Mouse (Mus musculus): Measurements from ENCODE around the gene Tet2. TPM values are rescaled to one million over a fixed set of nuclear protein-coding genes. Genes with fewer than 3 reads are reported as not detected.
"Not testable (repeated sequence)": the region's sequence is repeated elsewhere in the genome, so short reads cannot be mapped to it uniquely, and the experiment has no call there.

Gene Tet2
- total RNA-seq, 2 experiments from 2014 or later: 46.1 to 48.1 TPM

- DNase-seq (ENCODE audit: low spot score in 2 of 2): no peak
- intact Hi-C loops (cut with DNase I): no loop called here
These were observed 7.0 kb upstream of the Tet2 start for GRCm38 (mm10) chr3:133551941-133552340.

GRCm38 (mm10) chr3:133549385-133550170 lies 4.6 kb upstream of the Tet2 start:
- intact Hi-C loops (cut with DNase I): loop anchor here (10.0 kb wide), 2 partner anchors 205 to 695 kb away; no protein-coding TSS in a partner anchor

GRCm38 (mm10) chr3:133548613-133549012 lies 3.7 kb upstream of the Tet2 start:
- intact Hi-C loops (cut with DNase I): loop anchor here (10.0 kb wide), 2 partner anchors 206 to 696 kb away; no protein-coding TSS in a partner anchor

More at GRCm38 (mm10) chr3:133549385-133550170, 4.6 kb upstream of the Tet2 start:
- no peak for DNase-seq (ENCODE audit: low spot score in 2 of 2)

GRCm38 (mm10) chr3:133546790-133547189 lies 1.9 kb upstream of the Tet2 start:
- DNase-seq (ENCODE audit: low spot score in 2 of 2): no peak
- intact Hi-C loops (cut with DNase I): loop anchor here (10.0 kb wide), 2 partner anchors 208 to 698 kb away; no protein-coding TSS in a partner anchor

More at GRCm38 (mm10) chr3:133548613-133549012, 3.7 kb upstream of the Tet2 start:
- no peak for DNase-seq (ENCODE audit: low spot score in 2 of 2)

GRCm38 (mm10) chr3:133545304-133545666 lies 346 bp upstream of the Tet2 start:
- no peak for DNase-seq (ENCODE audit: low spot score in 2 of 2)
- intact Hi-C loops (cut with DNase I): loop anchor here (10.0 kb wide), 2 partner anchors 210 to 700 kb away; no protein-coding TSS in a partner anchor

- intact Hi-C loops (cut with DNase I): loop anchor here (10.0 kb wide), 2 partner anchors 211 to 701 kb away; no protein-coding TSS in a partner anchor
These were observed 798 bp downstream of the Tet2 start for GRCm38 (mm10) chr3:133544131-133544550.

GRCm38 (mm10) chr3:133543101-133544020 lies 1.6 kb downstream of the Tet2 start:
- intact Hi-C loops (cut with DNase I): loop anchor here (10.0 kb wide), 2 partner anchors 211 to 701 kb away; no protein-coding TSS in a partner anchor

More at GRCm38 (mm10) chr3:133544131-133544550, 798 bp downstream of the Tet2 start:
- DNase-seq (ENCODE audit: low spot score in 2 of 2): peak; percentile 92 to 96

GRCm38 (mm10) chr3:133542084-133542483 lies 2.9 kb downstream of the Tet2 start:
- intact Hi-C loops (cut with DNase I): loop anchor here (10.0 kb wide), 2 partner anchors 213 to 703 kb away; no protein-coding TSS in a partner anchor
- no peak for DNase-seq (ENCODE audit: low spot score in 2 of 2)

More at GRCm38 (mm10) chr3:133543101-133544020, 1.6 kb downstream of the Tet2 start:
- DNase-seq (ENCODE audit: low spot score in 2 of 2): peak; percentile 36 to 38

GRCm38 (mm10) chr3:133541000-133541399 lies 3.9 kb downstream of the Tet2 start:
- no peak for DNase-seq (ENCODE audit: low spot score in 2 of 2)
- intact Hi-C loops (cut with DNase I): loop anchor here (10.0 kb wide), 2 partner anchors 214 to 704 kb away; no protein-coding TSS in a partner anchor

GRCm38 (mm10) chr3:133539991-133540390 lies 4.9 kb downstream of the Tet2 start:
- DNase-seq (ENCODE audit: low spot score in 2 of 2): peak in 1 of 2 experiments; percentile 30
- intact Hi-C loops (cut with DNase I): loop anchor here (10.0 kb wide), 2 partner anchors 215 to 705 kb away; no protein-coding TSS in a partner anchor

GRCm38 (mm10) chr3:133538499-133538898 lies 6.4 kb downstream of the Tet2 start:
- DNase-seq (ENCODE audit: low spot score in 2 of 2); intact Hi-C loops (cut with DNase I): not testable (repeated sequence)

- DNase-seq (ENCODE audit: low spot score in 2 of 2): no peak
- intact Hi-C loops (cut with DNase I): no loop called here
These were observed 9.3 kb downstream of the Tet2 start for GRCm38 (mm10) chr3:133535644-133536043.

GRCm38 (mm10) chr3:133534066-133534465 lies 10.9 kb downstream of the Tet2 start:
- no peak for DNase-seq (ENCODE audit: low spot score in 2 of 2)
- intact Hi-C loops (cut with DNase I): no loop called here

GRCm38 (mm10) chr3:133533272-133533995 lies 11.5 kb downstream of the Tet2 start:
- intact Hi-C loops (cut with DNase I): no loop called here
- no peak for DNase-seq (ENCODE audit: low spot score in 2 of 2)

GRCm38 (mm10) chr3:133532806-133533205 lies 12.1 kb downstream of the Tet2 start:
- no peak for DNase-seq (ENCODE audit: low spot score in 2 of 2)
- intact Hi-C loops (cut with DNase I): no loop called here

- intact Hi-C loops (cut with DNase I): no loop called here
- no peak for DNase-seq (ENCODE audit: low spot score in 2 of 2)
These were observed 12.7 kb downstream of the Tet2 start for GRCm38 (mm10) chr3:133532252-133532651.

GRCm38 (mm10) chr3:133531101-133531500 lies 13.8 kb downstream of the Tet2 start:
- intact Hi-C loops (cut with DNase I): no loop called here
- DNase-seq (ENCODE audit: low spot score in 2 of 2): no peak

- DNase-seq (ENCODE audit: low spot score in 2 of 2): no peak
- intact Hi-C loops (cut with DNase I): no loop called here
These were observed 14.3 kb downstream of the Tet2 start for GRCm38 (mm10) chr3:133530664-133531063.
